24 mouse cellular contexts compared by ENCODE assay signal in the genomic region with DNA sequence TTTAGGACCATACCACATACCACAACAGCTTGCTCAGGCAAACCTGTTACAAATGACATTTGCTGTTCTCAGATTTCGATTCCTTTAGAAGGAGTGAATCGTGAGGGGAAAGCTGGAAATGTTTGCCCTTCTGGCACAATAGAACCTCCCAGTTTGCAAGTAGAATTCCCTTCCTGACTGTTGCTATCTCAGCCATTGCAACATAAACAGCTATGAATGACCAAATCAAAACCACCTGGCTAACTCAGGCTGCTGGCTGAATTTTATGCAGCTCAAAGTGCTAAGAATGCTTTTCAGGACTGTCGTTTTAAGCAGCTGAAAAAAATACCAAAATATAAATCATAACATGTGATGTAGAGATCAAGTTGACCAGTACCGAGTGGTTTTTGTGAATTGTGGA. TPM values are rescaled to one million over a fixed set of nuclear protein-coding genes. Genes with fewer than 3 reads are reported as not detected.
DNase-seq lines count a peak whose midpoint lies in the region; ATAC-seq and TF ChIP-seq lines count a peak whose summit lies in the region.
"Had no signal": no experiment of that assay in that cellular context is flagged by ENCODE, and none has a peak within 500 bp of the region (broad histone marks: within the 10 kb centered on the region; RNA-seq: fewer than 3 reads in every experiment).

No protein-coding gene starts in this region.

- peak; percentile 85 for DNase-seq in 3T3-L1 (ENCODE audit: low read depth, low spot score)
- DNase-seq in NIH3T3 (ENCODE audit: low read depth) = peak; percentile 89
- no peak for DNase-seq in limb, embryonic 11.5 days (ENCODE audit: low spot score)
- DNase-seq in lung, adult 2 months = no peak
- DNase-seq in heart, adult 11 months = no peak
- DNase-seq in right cerebral cortex, postnatal 10 days (ENCODE audit: low spot score in 2 of 2) = no peak
- DNase-seq: adrenal gland, postnatal 10 days; cerebellum, adult 11 months; cerebellum, adult 8-10 months; cerebellum, postnatal 14 days; embryo, embryonic 11 days; gastrocnemius, adult 2 months; gastrocnemius, postnatal 25 days; heart, postnatal 10 days; heart, postnatal 4 days had no signal

- no peak for TF ChIP-seq POLR2A in lung, adult 2 months (IDR thresholded peaks at IDR 0.05; ENCODE audit: borderline replicate concordance, extremely low read depth, low read depth, low read length)

- TF ChIP-seq CTCF in lung, adult 2 months (IDR thresholded peaks at IDR 0.05; ENCODE audit: insufficient read depth, low read length) = no peak

- ATAC-seq in limb, embryonic 11.5 days (ENCODE audit: insufficient number of reproducible peaks, low FRiP score, low TSS enrichment, low read depth) = no peak
- ATAC-seq in stomach, embryonic 16.5 days (ENCODE audit: insufficient read depth, low FRiP score) = no peak
- ATAC-seq: CD4-positive, CD25-positive, alpha-beta regulatory T cell, adult 4 months; forebrain, embryonic 14.5 days; hindbrain, postnatal 0 days had no signal

- H3K4me1 ChIP-seq in limb, embryonic 11.5 days (ENCODE audit: control insufficient read depth, insufficient read depth, low read length) = peaks cover 7% of the 10 kb centered on the region; the same call in 1 of the 2 replicates
- H3K4me1 ChIP-seq in stomach, embryonic 16.5 days (ENCODE audit: control insufficient read depth, insufficient read depth, low read length) = peaks cover 3% of the 10 kb centered on the region; the same call in 1 of the 2 replicates
- H3K4me1 ChIP-seq in lung, adult 2 months (ENCODE audit: control insufficient read depth, insufficient read depth, low read length) = no peaks in the 10 kb centered on the region; the same call in 1 of the 2 replicates

- no peaks in the 10 kb centered on the region for H3K9me3 ChIP-seq in limb, embryonic 11.5 days (ENCODE audit: control insufficient read depth, low read length)
- H3K9me3 ChIP-seq in stomach, embryonic 16.5 days (replicated peaks; ENCODE audit: control insufficient read depth, low read length) = no peaks in the 10 kb centered on the region
- H3K9me3 ChIP-seq: forebrain, embryonic 10.5 days; heart, embryonic 10.5 days; hindbrain, embryonic 13.5 days had no signal

- WGBS in limb, embryonic 11.5 days = 44% methylated on average over 4 of the region's 4 CpGs
- WGBS in stomach, embryonic 16.5 days = 48% methylated on average over 4 of the region's 4 CpGs
- WGBS in lung, adult 2 months = 54% methylated on average over 4 of the region's 4 CpGs

- H3K4me3 ChIP-seq in limb, embryonic 11.5 days (ENCODE audit: low read depth, low read length) = no peak overlapping the region
- H3K4me3 ChIP-seq in stomach, embryonic 16.5 days (replicated peaks; ENCODE audit: low read length) = no peak overlapping the region
- no peak overlapping the region for H3K4me3 ChIP-seq in lung, adult 2 months (replicated peaks; ENCODE audit: extremely low read depth, low read depth, low read length)
- H3K4me3 ChIP-seq: erythroblast, embryonic 14.5 days; forebrain, embryonic 10.5 days; gastrocnemius, adult 2 months; heart, embryonic 10.5 days; hindbrain, embryonic 13.5 days had no signal

- no peak overlapping the region for H3K9ac ChIP-seq in limb, embryonic 11.5 days (ENCODE audit: low read length)
- H3K9ac ChIP-seq in stomach, embryonic 16.5 days (ENCODE audit: low read length) = no peak overlapping the region
- H3K9ac ChIP-seq: hindbrain, embryonic 13.5 days had no signal

- no peaks in the 10 kb centered on the region for H3K27me3 ChIP-seq in limb, embryonic 11.5 days (ENCODE audit: control insufficient read depth, insufficient read depth, low read length)
- no peaks in the 10 kb centered on the region for H3K27me3 ChIP-seq in stomach, embryonic 16.5 days (ENCODE audit: control insufficient read depth, insufficient read depth, low read length)

- no peak overlapping the region for H3K4me2 ChIP-seq in limb, embryonic 11.5 days (ENCODE audit: low read depth, severe bottlenecking)
- H3K4me2 ChIP-seq in stomach, embryonic 16.5 days (ENCODE audit: low read depth, low read length) = no peak overlapping the region
- H3K4me2 ChIP-seq: hindbrain, embryonic 13.5 days had no signal

- H3K36me3 ChIP-seq in limb, embryonic 11.5 days (ENCODE audit: control insufficient read depth, insufficient read depth, low read length) = no peaks in the 10 kb centered on the region; the same call in 1 of the 2 replicates
- no peaks in the 10 kb centered on the region for H3K36me3 ChIP-seq in stomach, embryonic 16.5 days (ENCODE audit: control insufficient read depth, insufficient read depth, low read length)

- peak overlapping the region; percentile 58; the same call in 1 of the 2 replicates for H3K27ac ChIP-seq in limb, embryonic 11.5 days (replicated peaks; ENCODE audit: low read depth, low read length)
- H3K27ac ChIP-seq in stomach, embryonic 16.5 days (ENCODE audit: low read length) = peak overlapping the region; percentile 36; the same call in 1 of the 2 replicates
- H3K27ac ChIP-seq: forebrain, embryonic 10.5 days; gastrocnemius, adult 2 months; heart, embryonic 10.5 days; hindbrain, embryonic 13.5 days; hindbrain, postnatal 0 days had no signal

RNA-seq across cellular contexts. Expression of gene Gsto2, which starts 3.6 kb away (rescaled TPM):
- 0.78 and 1.1 TPM in 2 replicates for polyA plus RNA-seq in limb, embryonic 11.5 days (2014; fragmentation: Nextera tagmentation; extraction: Ambion mirVana)
- polyA plus RNA-seq in stomach, embryonic 16.5 days (2015; fragmentation: Nextera tagmentation; extraction: Ambion mirVana) = 2.0 and 2.6 TPM in 2 replicates
- polyA plus RNA-seq in lung, adult 2 months (2012; rRNA removed) = 1.1 and 1.5 TPM in 2 replicates
- polyA plus RNA-seq: erythroblast, embryonic 14.5 days had no signal

RNA-seq across cellular contexts. Expression of gene Gsto1, which starts 14.2 kb away (rescaled TPM):
- 232 and 249 TPM in 2 replicates for polyA plus RNA-seq in limb, embryonic 11.5 days (2014; fragmentation: Nextera tagmentation; extraction: Ambion mirVana)
- 2,215 and 3,106 TPM in 2 replicates for polyA plus RNA-seq in stomach, embryonic 16.5 days (2015; fragmentation: Nextera tagmentation; extraction: Ambion mirVana)
- polyA plus RNA-seq in lung, adult 2 months (2012; rRNA removed) = 101 and 155 TPM in 2 replicates

RNA-seq across cellular contexts. Expression of gene Cfap43, which starts 50.1 kb away (rescaled TPM):
- polyA plus RNA-seq in limb, embryonic 11.5 days (2014; fragmentation: Nextera tagmentation; extraction: Ambion mirVana) = 0.04 and 0.27 TPM in 2 replicates
- polyA plus RNA-seq in stomach, embryonic 16.5 days (2015; fragmentation: Nextera tagmentation; extraction: Ambion mirVana) = 1.1 TPM in 2 replicates
- polyA plus RNA-seq in lung, adult 2 months (2012; rRNA removed) = 7.0 and 7.1 TPM in 2 replicates
- polyA plus RNA-seq: erythroblast, embryonic 14.5 days; G1E had no signal

RNA-seq across cellular contexts. Expression of gene Itprip, which starts 50.1 kb away (rescaled TPM):
- polyA plus RNA-seq in limb, embryonic 11.5 days (2014; fragmentation: Nextera tagmentation; extraction: Ambion mirVana) = 20.0 and 20.3 TPM in 2 replicates
- 18.7 and 20.1 TPM in 2 replicates for polyA plus RNA-seq in stomach, embryonic 16.5 days (2015; fragmentation: Nextera tagmentation; extraction: Ambion mirVana)
- 17.8 and 22.0 TPM in 2 replicates for polyA plus RNA-seq in lung, adult 2 months (2012; rRNA removed)

Comparison
In these comparisons a context has a peak if more than half of its experiments do, and no peak if none do; other contexts are left out.
1. DNase-seq: peak in 3T3-L1 (single experiment) and NIH3T3 (single experiment); none in limb, embryonic 11.5 days (single experiment), lung, adult 2 months (single experiment), heart, adult 11 months (single experiment) and right cerebral cortex, postnatal 10 days (0 of 2).